15 mouse cellular contexts compared by ENCODE assay signal in the genomic region with DNA sequence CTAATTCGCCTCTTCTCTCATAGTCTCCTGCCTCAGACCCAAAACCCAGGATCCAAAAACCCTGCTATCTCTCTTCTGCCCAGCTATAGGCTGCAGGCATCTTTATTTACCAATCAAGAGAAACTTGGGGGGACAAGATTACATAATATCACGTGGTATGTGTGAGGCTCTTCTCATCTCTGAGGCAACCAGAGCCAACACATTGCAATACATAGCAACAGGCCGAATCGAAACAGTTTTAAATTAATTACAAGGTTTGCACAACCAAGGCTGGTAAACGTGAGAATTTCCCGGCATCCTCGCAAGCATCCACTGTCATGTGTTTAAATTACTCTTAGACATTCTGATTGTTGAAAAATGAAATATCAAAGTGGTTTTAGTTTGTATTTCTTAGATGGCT.
"Had no signal": no experiment of that assay in that cellular context is flagged by ENCODE, and none has a peak within 500 bp of the region (broad histone marks: within the 10 kb centered on the region; RNA-seq: fewer than 3 reads in every experiment).

No protein-coding gene starts in this region.

- H3K9me3 ChIP-seq: intestine, embryonic 15.5 days; limb, embryonic 12.5 days; liver, embryonic 13.5 days; lung, embryonic 15.5 days; midbrain, embryonic 13.5 days; neural tube, embryonic 12.5 days had no signal

- DNase-seq: kidney, adult 18-20 months; kidney, postnatal 10 days; kidney, postnatal 4 days; liver; liver, embryonic 13.5 days; liver, postnatal 0 days; spleen, adult 18-20 months; thymus, adult 18-20 months; thymus, postnatal 14 days had no signal

- H3K4me1 ChIP-seq: intestine, embryonic 15.5 days; limb, embryonic 12.5 days; liver, embryonic 13.5 days; lung, embryonic 15.5 days; midbrain, embryonic 13.5 days; neural tube, embryonic 12.5 days had no signal

- H3K27me3 ChIP-seq: intestine, embryonic 15.5 days; limb, embryonic 12.5 days; liver, embryonic 13.5 days; lung, embryonic 15.5 days; midbrain, embryonic 13.5 days; neural tube, embryonic 12.5 days had no signal

- H3K36me3 ChIP-seq: intestine, embryonic 15.5 days; limb, embryonic 12.5 days; liver, embryonic 13.5 days; lung, embryonic 15.5 days; midbrain, embryonic 13.5 days; neural tube, embryonic 12.5 days had no signal

- H3K4me3 ChIP-seq: intestine, embryonic 15.5 days; limb, embryonic 12.5 days; liver, embryonic 13.5 days; lung, embryonic 15.5 days; midbrain, embryonic 13.5 days; neural tube, embryonic 12.5 days had no signal

- H3K27ac ChIP-seq: intestine, embryonic 15.5 days; limb, embryonic 12.5 days; liver, embryonic 13.5 days; lung, embryonic 15.5 days; macrophage; midbrain, embryonic 13.5 days; neural tube, embryonic 12.5 days had no signal

- ATAC-seq: intestine, embryonic 15.5 days; liver, postnatal 0 days; midbrain, embryonic 13.5 days had no signal
